Mouse (Mus musculus): ENCODE data around the gene Gm28051.

GRCm38 (mm10) chr12:102722966-102723365 is 34.6 kb downstream of the Gm28051 start:
- no peak for TF ChIP-seq POLR2A (IDR thresholded peaks at IDR 0.05; ENCODE audit: insufficient read length, low read depth)
- TF ChIP-seq MYOD1 (IDR thresholded peaks at IDR 0.05; ENCODE audit: control insufficient read depth in 1 of 3, insufficient read length in 2 of 3, low read depth in 2 of 3) = no peak
- no peak for TF ChIP-seq USF1 (IDR thresholded peaks at IDR 0.05; ENCODE audit: low read depth)
- TF ChIP-seq MAX (IDR thresholded peaks at IDR 0.05; ENCODE audit: low read depth) = no peak
- no peak for TF ChIP-seq E2F4 (IDR thresholded peaks at IDR 0.05; ENCODE audit: insufficient read depth)
- no peak for TF ChIP-seq TCF12 (IDR thresholded peaks at IDR 0.05; ENCODE audit: insufficient read depth, poor library complexity, severe bottlenecking)
- no peak for TF ChIP-seq TCF3 (IDR thresholded peaks at IDR 0.05; ENCODE audit: insufficient read length, low read depth)
- no peak for TF ChIP-seq SRF (IDR thresholded peaks at IDR 0.05; ENCODE audit: control insufficient read depth, insufficient read length, low read depth)
- no peak for TF ChIP-seq POLR2AphosphoS2 (IDR thresholded peaks at IDR 0.05; ENCODE audit: insufficient read length, low read depth)
- TF ChIP-seq CEBPB (IDR thresholded peaks at IDR 0.05; ENCODE audit: insufficient read depth, poor library complexity, severe bottlenecking) = no peak
- TF ChIP-seq REST (IDR thresholded peaks at IDR 0.05; ENCODE audit: insufficient read depth, insufficient read length) = no peak

Data from myocyte (in vitro differentiated cells).